Mouse (Mus musculus) neural tube, embryonic 11.5 days (tissue): ENCODE measurements around the gene Ap1g1. TPM values are rescaled to one million over a fixed set of nuclear protein-coding genes. Genes with fewer than 3 reads are reported as not detected.
A peak's percentile ranks its signal among the peaks of the same experiment; 100 is the strongest.

Experiments
- ATAC-seq: fragments of 200-750 bp; cut with Nextera tagmentation; 2 replicates; pipeline ENCODE4 v1.8.0; 2017; ENCODE audit warnings: moderate number of reproducible peaks, mild to moderate bottlenecking, moderate TSS enrichment, moderate library complexity; ENCODE audit not compliant: insufficient read depth, low FRiP score, low TSS enrichment
- DNase-seq: peaks from one replicate; pipeline ENCODE4 v3.0.0-alpha.2; 2015; ENCODE audit warnings: low spot score
- H3K27ac ChIP-seq: fragments of 300-500 bp; sonication (generic); 2 replicates; pipeline ENCODE4 v1.5.1; 2014; ENCODE audit warnings: low read depth, mild to moderate bottlenecking, low read length
- H3K27me3 ChIP-seq: fragments of 300-500 bp; sonication (generic); 2 replicates; pipeline ENCODE4 v1.6.1; 2014; ENCODE audit warnings: mild to moderate bottlenecking, low read length, mixed read lengths; ENCODE audit not compliant: control insufficient read depth, insufficient read depth
- H3K36me3 ChIP-seq: fragments of 300-500 bp; sonication (generic); 2 replicates; pipeline ENCODE4 v1.6.1; 2014; ENCODE audit warnings: mild to moderate bottlenecking, low read length, moderate library complexity, mixed read lengths; ENCODE audit not compliant: control insufficient read depth, insufficient read depth
- H3K4me1 ChIP-seq: fragments of 300-500 bp; sonication (generic); 2 replicates; pipeline ENCODE4 v1.6.1; 2014; ENCODE audit warnings: low read length, mixed read lengths; ENCODE audit not compliant: control insufficient read depth, insufficient read depth
- H3K4me2 ChIP-seq: fragments of 300-500 bp; sonication (generic); 2 replicates; pipeline ENCODE4 v1.6.1; 2014; ENCODE audit warnings: low read depth, mild to moderate bottlenecking, moderate library complexity
- H3K4me3 ChIP-seq: fragments of 300-500 bp; sonication (generic); 2 replicates; pipeline ENCODE4 v1.5.1; 2014; ENCODE audit warnings: low read depth, low read length
- H3K9ac ChIP-seq: fragments of 300-500 bp; sonication (generic); 2 replicates; pipeline ENCODE4 v1.6.1; 2014; ENCODE audit warnings: mild to moderate bottlenecking, low read length
- H3K9me3 ChIP-seq: fragments of 300-500 bp; sonication (generic); 2 replicates; pipeline ENCODE4 v1.6.1; 2016; ENCODE audit warnings: low read length; ENCODE audit not compliant: control insufficient read depth
- WGBS: fragments of 180-500 bp; shearing (Covaris S2); extraction: QIAGEN DNeasy Blood & Tissue Kit; methylation state at CpG from one replicate; pipeline ENCODE4 v1.1.7; 2014; 5-methylcytosine and 5-hydroxymethylcytosine counted together
- polyA plus RNA-seq: library from polyadenylated mRNA; unstranded; fragments of >200 nt; fragmentation: Nextera tagmentation; extraction: Ambion mirVana; gene quantifications from 2 replicates; pipeline ENCODE4 v1.2.1, GENCODE M21; 2014

Gene Ap1g1
- polyA plus RNA-seq, 1 experiment from 2014 or later: 52.1 TPM

DNA sequence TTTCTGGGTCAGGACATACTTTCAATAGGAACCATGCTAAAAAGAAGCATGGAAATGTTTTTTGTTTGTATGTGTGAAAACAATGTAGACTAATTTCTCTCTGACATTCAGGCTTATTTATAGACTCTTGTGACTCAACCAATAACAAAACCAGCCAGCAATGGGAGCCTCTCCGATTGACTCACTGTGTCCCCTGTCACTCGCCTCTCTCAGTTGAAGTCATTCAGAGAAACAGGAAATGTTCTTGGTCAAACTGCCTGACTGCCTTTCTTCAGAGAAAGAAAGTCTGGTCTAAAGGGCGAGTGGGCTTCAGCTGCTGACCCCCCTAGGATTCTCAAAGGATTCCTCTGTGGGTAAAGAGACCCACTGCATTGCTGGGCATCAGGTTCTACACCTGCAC is 5.2 kb upstream of the Ap1g1 start:
- ATAC-seq (no peak), DNase-seq (no peak)
- H3K4me3 ChIP-seq: no peak overlapping the region
- no peaks in the 10 kb centered on the region for H3K4me1 ChIP-seq
- H3K9ac ChIP-seq: no peak overlapping the region
- H3K4me2 ChIP-seq: no peak overlapping the region
- H3K9me3 ChIP-seq: no peaks in the 10 kb centered on the region
- H3K36me3 ChIP-seq: no peaks in the 10 kb centered on the region
- no peaks in the 10 kb centered on the region for H3K27me3 ChIP-seq
- 56% methylated on average over 3 of the region's 3 CpGs for WGBS
- no peak overlapping the region for H3K27ac ChIP-seq

GRCm38 (mm10) chr8:109777851-109778250 is 503 bp upstream of the Ap1g1 start:
- 0 out of 2 replicates have a peak overlapping the region, but pooled peaks have one; percentile 7 for H3K9ac ChIP-seq
- peak overlapping the region; percentile 90; the same call in 1 of the 2 replicates for H3K4me3 ChIP-seq
- H3K27me3 ChIP-seq: no peaks in the 10 kb centered on the region
- H3K27ac ChIP-seq: no peak overlapping the region
- peak overlapping the region; percentile 33 for H3K4me2 ChIP-seq
- H3K36me3 ChIP-seq: no peaks in the 10 kb centered on the region
- peaks cover 3% of the 10 kb centered on the region; the same call in 1 of the 2 replicates for H3K4me1 ChIP-seq
- 30% methylated on average over 5 of the region's 5 CpGs for WGBS
- DNase-seq (no peak), ATAC-seq (no peak)
- no peaks in the 10 kb centered on the region for H3K9me3 ChIP-seq

- H3K4me2 ChIP-seq: peak overlapping the region; percentile 79
- H3K4me1 ChIP-seq: peaks cover 3% of the 10 kb centered on the region; the same call in 1 of the 2 replicates
- peak overlapping the region; percentile 94 for H3K27ac ChIP-seq
- H3K36me3 ChIP-seq: no peaks in the 10 kb centered on the region
- no peaks in the 10 kb centered on the region for H3K27me3 ChIP-seq
- WGBS: 0% methylated on average over 31 of the region's 32 CpGs
- H3K9ac ChIP-seq: peak overlapping the region; percentile 91
- ATAC-seq: peak; percentile 17; the same call in 1 of the 2 replicates
- H3K4me3 ChIP-seq: peak overlapping the region; percentile 90
- no peaks in the 10 kb centered on the region for H3K9me3 ChIP-seq
- no peak for DNase-seq
These were observed 653 bp downstream of the Ap1g1 start for GRCm38 (mm10) chr8:109778993-109779421.

GRCm38 (mm10) chr8:109779431-109780228 is 1.3 kb downstream of the Ap1g1 start:
- H3K9me3 ChIP-seq: no peaks in the 10 kb centered on the region
- WGBS: 23% methylated on average over 24 of the region's 24 CpGs
- no peaks in the 10 kb centered on the region for H3K27me3 ChIP-seq
- peaks cover 3% of the 10 kb centered on the region; the same call in 1 of the 2 replicates for H3K4me1 ChIP-seq
- ATAC-seq (no peak), DNase-seq (no peak)
- H3K4me3 ChIP-seq: peak overlapping the region; percentile 90
- H3K4me2 ChIP-seq: peak overlapping the region; percentile 79
- no peaks in the 10 kb centered on the region for H3K36me3 ChIP-seq
- H3K9ac ChIP-seq: peak overlapping the region; percentile 91
- H3K27ac ChIP-seq: no peak overlapping the region

DNA sequence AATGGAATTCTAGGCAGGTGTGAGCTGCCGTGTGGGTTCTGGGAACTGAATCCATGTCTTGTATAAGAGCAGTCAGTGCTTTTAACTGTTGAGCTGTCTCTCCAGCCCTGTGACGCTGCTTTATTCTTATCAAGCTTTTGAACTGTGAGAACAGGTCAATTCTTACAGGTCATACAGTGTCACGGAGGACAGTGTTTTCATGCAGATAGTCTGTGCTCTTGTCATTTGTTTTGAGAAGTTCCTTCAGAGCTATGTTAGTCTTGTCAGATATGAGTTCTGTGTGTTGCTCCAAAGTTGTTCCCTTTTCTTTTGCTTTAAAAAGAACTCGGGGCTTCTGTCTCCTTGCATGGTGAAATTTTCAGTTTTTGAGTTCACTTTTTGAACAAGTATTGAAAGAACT is 2.2 kb downstream of the Ap1g1 start:
- no peaks in the 10 kb centered on the region for H3K9me3 ChIP-seq
- ATAC-seq (no peak), DNase-seq (no peak)
- H3K4me2 ChIP-seq: no peak overlapping the region
- WGBS: 82% methylated on average over 4 of the region's 4 CpGs
- no peak overlapping the region for H3K27ac ChIP-seq
- no peaks in the 10 kb centered on the region for H3K27me3 ChIP-seq
- H3K9ac ChIP-seq: no peak overlapping the region
- peaks cover 3% of the 10 kb centered on the region; the same call in 1 of the 2 replicates for H3K4me1 ChIP-seq
- no peak overlapping the region for H3K4me3 ChIP-seq
- H3K36me3 ChIP-seq: no peaks in the 10 kb centered on the region

DNA sequence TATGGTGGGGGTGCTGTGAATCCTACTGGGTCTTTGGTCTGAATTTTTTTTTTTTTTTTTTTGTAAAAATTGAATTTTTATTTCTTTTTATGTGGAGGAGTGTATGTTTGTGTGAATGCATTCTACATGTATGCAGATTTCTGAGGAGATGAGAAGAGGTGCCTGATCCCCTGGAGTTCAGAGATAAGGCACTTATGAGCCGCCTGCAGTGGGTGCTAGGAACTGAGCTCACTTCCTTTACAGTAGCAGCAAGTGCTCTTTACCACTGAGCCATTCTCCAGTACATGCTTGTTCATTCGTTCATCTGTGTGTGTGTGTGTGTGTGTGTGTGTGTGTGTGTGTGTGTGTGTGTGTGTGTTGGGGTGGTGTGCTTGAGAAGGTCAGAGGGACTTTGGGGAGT is 12.6 kb downstream of the Ap1g1 start:
- WGBS: 94% methylated on average over 2 of the region's 2 CpGs
- DNase-seq: no peak
- H3K4me3 ChIP-seq: no peak overlapping the region
- H3K9ac ChIP-seq: no peak overlapping the region
- no peaks in the 10 kb centered on the region for H3K4me1 ChIP-seq
- no peak for ATAC-seq
- H3K27me3 ChIP-seq: no peaks in the 10 kb centered on the region
- no peak overlapping the region for H3K27ac ChIP-seq
- no peak overlapping the region for H3K4me2 ChIP-seq
- H3K9me3 ChIP-seq: no peaks in the 10 kb centered on the region
- no peaks in the 10 kb centered on the region for H3K36me3 ChIP-seq

- Histone ChIP-seq H3K27ac (no peak overlapping the region), H3K4me2 (no peak overlapping the region), H3K9me3 (no peaks in the 10 kb centered on the region), H3K9ac (no peak overlapping the region), H3K4me3 (no peak overlapping the region), H3K4me1 (no peaks in the 10 kb centered on the region), H3K36me3 (no peaks in the 10 kb centered on the region), H3K27me3 (no peaks in the 10 kb centered on the region)
- no peak for ATAC-seq
- WGBS: 85% methylated on average over 1 of the region's 1 CpGs
- DNase-seq: no peak
These were observed 16.8 kb downstream of the Ap1g1 start for GRCm38 (mm10) chr8:109795166-109795565.

- Histone ChIP-seq H3K4me2 (no peak overlapping the region), H3K27me3 (no peaks in the 10 kb centered on the region), H3K4me3 (no peak overlapping the region), H3K9me3 (no peaks in the 10 kb centered on the region), H3K27ac (no peak overlapping the region), H3K36me3 (no peaks in the 10 kb centered on the region), H3K9ac (no peak overlapping the region), H3K4me1 (no peaks in the 10 kb centered on the region)
- no peak for ATAC-seq
- no peak for DNase-seq
These were observed 20.4 kb downstream of the Ap1g1 start for GRCm38 (mm10) chr8:109798721-109799120.

DNA sequence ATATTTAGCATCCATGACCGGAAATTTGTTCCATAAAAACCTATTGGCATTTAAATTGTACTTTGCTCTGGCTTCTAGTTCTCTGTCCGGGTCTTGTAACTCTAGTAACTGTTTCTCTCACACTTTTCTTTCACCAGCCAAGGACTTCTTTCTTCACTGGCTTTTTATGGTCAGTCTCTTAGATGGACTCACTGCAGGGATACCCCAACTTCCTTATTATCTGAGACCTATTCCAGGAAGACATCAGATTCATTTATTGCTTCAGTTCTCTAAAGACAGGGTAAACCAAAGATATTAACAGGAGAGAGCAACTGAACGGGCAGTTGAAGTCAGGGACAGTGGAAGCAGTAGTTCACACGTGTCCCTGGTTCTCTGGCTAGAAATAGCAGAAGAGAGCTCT is 20.9 kb downstream of the Ap1g1 start:
- H3K27ac ChIP-seq: no peak overlapping the region
- H3K9me3 ChIP-seq: no peaks in the 10 kb centered on the region
- H3K36me3 ChIP-seq: no peaks in the 10 kb centered on the region
- H3K4me2 ChIP-seq: no peak overlapping the region
- no peaks in the 10 kb centered on the region for H3K27me3 ChIP-seq
- no peak overlapping the region for H3K9ac ChIP-seq
- no peaks in the 10 kb centered on the region for H3K4me1 ChIP-seq
- no peak for DNase-seq
- no peak for ATAC-seq
- 73% methylated on average over 4 of the region's 4 CpGs for WGBS
- H3K4me3 ChIP-seq: no peak overlapping the region
